Mouse (Mus musculus) MEL (cell line): ENCODE results near the gene Serpinb6a. TPM values are rescaled to one million over a fixed set of nuclear protein-coding genes. Genes with fewer than 3 reads are reported as not detected.

Experiments used
- DNase-seq: peaks from one replicate; pipeline ENCODE4 v3.0.0; 2011; ENCODE audit warnings: low read depth, low spot score
- H3K27ac ChIP-seq: 2 replicates; pipeline ENCODE4 v1.5.1; 2012; ENCODE audit warnings: low read depth, mild to moderate bottlenecking, control low read depth, low read length, moderate library complexity; ENCODE audit not compliant: control insufficient read depth
- H3K27me3 ChIP-seq, 2 experiments: fragments of 150-350 bp in 1 of 2; sonication (generic) in 1 of 2; 2 replicates each; pipeline ENCODE4 v1.6.1; 2012; ENCODE audit warnings: low read length in 2 of 2, mild to moderate bottlenecking in 2 of 2, improper control_type of control experiment in 1 of 2, moderate library complexity in 1 of 2; ENCODE audit not compliant: insufficient read depth in 2 of 2, control insufficient read depth in 1 of 2
- H3K36me3 ChIP-seq, 2 experiments: 2 replicates each; pipeline ENCODE4 v1.6.1; 2012 to 2014; ENCODE audit warnings: low read length in 2 of 2, improper control_type of control experiment in 1 of 2, inconsistent platforms in 1 of 2, mild to moderate bottlenecking in 1 of 2; ENCODE audit not compliant: insufficient read depth in 2 of 2, control insufficient read depth in 1 of 2
- H3K4me1 ChIP-seq, 2 experiments: fragments of 150-350 bp in 1 of 2; sonication (generic) in 1 of 2; 2 replicates each; pipeline ENCODE4 v1.6.1; 2012; ENCODE audit warnings: low read length in 2 of 2, improper control_type of control experiment in 1 of 2, mild to moderate bottlenecking in 1 of 2; ENCODE audit not compliant: insufficient read depth in 2 of 2, control insufficient read depth in 1 of 2
- H3K4me3 ChIP-seq, 2 experiments: fragments of 150-350 bp in 1 of 2; sonication (generic) in 1 of 2; 2 replicates each; pipeline ENCODE4 v1.5.1; 2012; ENCODE audit warnings: low read depth in 2 of 2, low read length in 2 of 2, mild to moderate bottlenecking in 2 of 2, moderate library complexity in 2 of 2, control low read depth in 1 of 2, improper control_type of control experiment in 1 of 2; ENCODE audit not compliant: control insufficient read depth in 1 of 2, insufficient read depth in 1 of 2
- H3K79me2 ChIP-seq: 2 replicates; pipeline ENCODE4 v1.6.1; 2012; ENCODE audit warnings: mild to moderate bottlenecking, low read length, moderate library complexity; ENCODE audit not compliant: control insufficient read depth, poor library complexity, insufficient read depth
- H3K9ac ChIP-seq: 2 replicates; pipeline ENCODE4 v1.6.1; 2012; ENCODE audit warnings: low read depth, mild to moderate bottlenecking, control low read depth, low read length, moderate library complexity; ENCODE audit not compliant: control insufficient read depth, poor library complexity, severe bottlenecking
- H3K9me3 ChIP-seq: fragments of 150-350 bp; sonication (generic); replicated peaks from 2 replicates; pipeline ENCODE4 v1.6.1; 2012; ENCODE audit warnings: mild to moderate bottlenecking, low read length, improper control_type of control experiment, moderate library complexity; ENCODE audit not compliant: insufficient read depth
- BHLHE40 ChIP-seq: IDR thresholded peaks from 2 replicates; pipeline ENCODE4 v1.6.1; 2012; ENCODE audit warnings: low read depth, mild to moderate bottlenecking, inconsistent platforms, low read length, improper control_type of control experiment, borderline replicate concordance
- CHD1 ChIP-seq: IDR thresholded peaks from 2 replicates; pipeline ENCODE4 v1.6.1; 2012; ENCODE audit warnings: low read depth, mild to moderate bottlenecking, inconsistent platforms, low read length, improper control_type of control experiment
- CHD2 ChIP-seq: IDR thresholded peaks from 2 replicates; pipeline ENCODE4 v1.6.1; 2011; ENCODE audit warnings: low read length, improper control_type of control experiment
- CTCF ChIP-seq, 3 experiments: IDR thresholded peaks in 2 of 3; conservative IDR thresholded peaks in 1 of 3; 2 replicates each; pipeline ENCODE4 v1.5.1; 2011 to 2012; ENCODE audit warnings: low read length in 3 of 3, low read depth in 2 of 3, mild to moderate bottlenecking in 2 of 3, improper control_type of control experiment in 1 of 3, inconsistent platforms in 1 of 3, mixed read lengths in 1 of 3, moderate library complexity in 1 of 3; ENCODE audit not compliant: control insufficient read depth in 1 of 3, insufficient read depth in 1 of 3, poor library complexity in 1 of 3, severe bottlenecking in 1 of 3
- E2F4 ChIP-seq: IDR thresholded peaks from 2 replicates; pipeline ENCODE4 v1.6.1; 2011; ENCODE audit warnings: low read depth, low read length, improper control_type of control experiment, borderline replicate concordance
- ELF1 ChIP-seq: IDR thresholded peaks from 2 replicates; pipeline ENCODE4 v1.6.1; 2014; ENCODE audit warnings: low read depth, mild to moderate bottlenecking, inconsistent platforms, low read length, improper control_type of control experiment, moderate library complexity
- ETS1 ChIP-seq: IDR thresholded peaks from 2 replicates; pipeline ENCODE4 v1.6.1; 2012; ENCODE audit warnings: low read depth, mild to moderate bottlenecking, inconsistent platforms, low read length, improper control_type of control experiment, moderate library complexity
- GABPA ChIP-seq: IDR thresholded peaks from 2 replicates; pipeline ENCODE4 v1.6.1; 2012; ENCODE audit warnings: low read depth, mild to moderate bottlenecking, inconsistent platforms, low read length, improper control_type of control experiment, moderate library complexity
- GATA1 ChIP-seq: IDR thresholded peaks from 2 replicates; pipeline ENCODE4 v1.6.1; 2011; ENCODE audit warnings: low read depth, low read length, improper control_type of control experiment
- HCFC1 ChIP-seq: IDR thresholded peaks from 2 replicates; pipeline ENCODE4 v1.6.1; 2012; ENCODE audit warnings: low read depth, mild to moderate bottlenecking, inconsistent platforms, low read length, improper control_type of control experiment, moderate library complexity
- KAT2A ChIP-seq: conservative IDR thresholded peaks from 2 replicates; pipeline ENCODE4 v1.6.1; 2012; ENCODE audit warnings: low read depth, low read length, improper control_type of control experiment, inconsistent platforms
- MAX ChIP-seq: IDR thresholded peaks from 2 replicates; pipeline ENCODE4 v1.6.1; 2011; ENCODE audit warnings: low read length, improper control_type of control experiment
- MEF2A ChIP-seq: IDR thresholded peaks from 2 replicates; pipeline ENCODE4 v1.6.1; 2014; ENCODE audit warnings: low read depth, mild to moderate bottlenecking, inconsistent platforms, low read length, improper control_type of control experiment; ENCODE audit not compliant: poor library complexity, insufficient replicate concordance, severe bottlenecking; ENCODE audit errors: extremely low read depth
- MXI1 ChIP-seq: IDR thresholded peaks from 2 replicates; pipeline ENCODE4 v1.6.1; 2011; ENCODE audit warnings: mild to moderate bottlenecking, low read depth, low read length, improper control_type of control experiment
- MYB ChIP-seq: IDR thresholded peaks from 2 replicates; pipeline ENCODE4 v1.6.1; 2011; ENCODE audit warnings: mild to moderate bottlenecking, low read depth, low read length, improper control_type of control experiment
- MYC ChIP-seq: IDR thresholded peaks from 2 replicates; pipeline ENCODE4 v1.6.1; 2011; ENCODE audit warnings: low read depth, mild to moderate bottlenecking, low read length, improper control_type of control experiment, moderate library complexity
- POLR2A ChIP-seq, 2 experiments: IDR thresholded peaks; 2 replicates each; pipeline ENCODE4 v1.6.1; 2011 to 2012; ENCODE audit warnings: low read length in 2 of 2, mild to moderate bottlenecking in 2 of 2, control low read depth in 1 of 2, improper control_type of control experiment in 1 of 2, low read depth in 1 of 2, moderate library complexity in 1 of 2; ENCODE audit not compliant: control insufficient read depth in 1 of 2, insufficient read depth in 1 of 2, poor library complexity in 1 of 2
- RCOR1 ChIP-seq: IDR thresholded peaks from 2 replicates; pipeline ENCODE4 v1.6.1; 2012; ENCODE audit warnings: low read depth, mild to moderate bottlenecking, inconsistent platforms, low read length, improper control_type of control experiment
- SMC3 ChIP-seq: IDR thresholded peaks from 2 replicates; pipeline ENCODE4 v1.6.1; 2011; ENCODE audit warnings: low read depth, low read length, improper control_type of control experiment
- TAL1 ChIP-seq: IDR thresholded peaks from 2 replicates; pipeline ENCODE4 v1.6.1; 2012; ENCODE audit warnings: mild to moderate bottlenecking, inconsistent platforms, low read length, moderate library complexity, mixed read lengths
- TBP ChIP-seq: IDR thresholded peaks from 2 replicates; pipeline ENCODE4 v1.8.0; 2011; ENCODE audit warnings: low read depth, low read length, improper control_type of control experiment
- TCF12 ChIP-seq: IDR thresholded peaks from 2 replicates; pipeline ENCODE4 v1.6.1; 2014; ENCODE audit warnings: low read depth, mild to moderate bottlenecking, inconsistent platforms, low read length, improper control_type of control experiment, moderate library complexity
- ZC3H11A ChIP-seq: IDR thresholded peaks from 2 replicates; pipeline ENCODE4 v1.6.1; 2012; ENCODE audit warnings: low read depth, mild to moderate bottlenecking, inconsistent platforms, low read length, improper control_type of control experiment
- ZNF384 ChIP-seq: IDR thresholded peaks from 2 replicates; pipeline ENCODE4 v1.6.1; 2012; ENCODE audit warnings: low read depth, mild to moderate bottlenecking, inconsistent platforms, low read length, improper control_type of control experiment
- polyA plus RNA-seq, 2 experiments: library from polyadenylated mRNA; stranded (reverse) in 1 of 2; unstranded in 1 of 2; fragments of >175 nt in 1 of 2; fragments of >200 nt in 1 of 2; gene quantifications; 2 replicates each; pipeline versions ENCODE4 v1.2.1 to v1.2.4; 2012; ENCODE audit warnings: low replicate concordance in 2 of 2, low read depth in 1 of 2; ENCODE audit not compliant: insufficient read length in 2 of 2, insufficient read depth in 1 of 2, missing spikeins in 1 of 2
- total RNA-seq: library from RNA; depleted of rRNA; stranded (reverse); fragments of 300-350 nt; gene quantifications from 2 replicates; pipeline ENCODE4 v1.2.3, GENCODE M21; 2012

Gene Serpinb6a
- total and polyA plus RNA-seq, 3 experiments, result 61.6 to 65.1 TPM; not detected in 1

- Histone ChIP-seq H3K27ac (no peak overlapping the region), H3K27me3 (no peaks in the 10 kb centered on the region), H3K4me3 (no peak overlapping the region), H3K4me1 (peaks cover 0 to 4% of the 10 kb centered on the region in 2 experiments; a peak in 1 of 4 replicates), H3K9me3 (no peaks in the 10 kb centered on the region), H3K9ac (no peak overlapping the region), H3K36me3 (peaks cover 0 to 7% of the 10 kb centered on the region in 2 experiments; a peak in 1 of 4 replicates), H3K79me2 (no peaks in the 10 kb centered on the region)
- TF ChIP-seq MAX, result no peak
- TF ChIP-seq ZC3H11A, result no peak
- no peak for TF ChIP-seq TCF12
- no peak for TF ChIP-seq POLR2A (IDR thresholded peaks at IDR 0.05; ENCODE audit: control insufficient read depth in 1 of 2, insufficient read depth in 1 of 2, low read depth in 1 of 2, low read length in 2 of 2, poor library complexity in 1 of 2)
- TF ChIP-seq CTCF (IDR thresholded peaks at IDR 0.05 in 2 of 3, conservative IDR thresholded peaks at IDR 0.05 in 1 of 3; ENCODE audit: control insufficient read depth in 1 of 3, insufficient read depth in 1 of 3, low read depth in 2 of 3, low read length in 3 of 3, poor library complexity in 1 of 3, severe bottlenecking in 1 of 3), result no peak
- no peak for TF ChIP-seq MYB
- TF ChIP-seq GATA1, result no peak
- no peak for TF ChIP-seq MEF2A
- TF ChIP-seq MXI1, result no peak
- no peak for DNase-seq
Measured at GRCm38 (mm10) chr13:34032041-34032440, 29.4 kb upstream of the Serpinb6a start.

DNA sequence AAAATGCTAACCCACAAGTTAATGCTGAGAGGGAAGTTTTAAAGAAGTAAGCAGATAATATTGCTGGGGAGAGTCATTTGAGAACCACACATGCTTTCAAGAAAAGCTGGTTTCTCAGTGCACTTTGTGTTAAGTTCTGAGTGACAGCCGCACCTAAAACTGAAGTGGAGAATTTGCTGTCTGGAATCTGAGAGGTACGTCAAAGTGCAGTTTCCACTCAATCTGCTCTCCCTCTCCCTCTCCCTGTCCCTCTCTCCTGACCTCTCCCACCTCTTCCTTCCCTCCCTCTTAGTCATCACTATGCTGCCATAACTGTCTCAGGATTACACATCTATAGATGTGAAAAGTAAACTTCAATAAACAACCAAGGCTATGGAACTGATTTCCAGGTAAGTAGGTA lies 19.4 kb upstream of the Serpinb6a start:
- Histone ChIP-seq H3K79me2 (no peaks in the 10 kb centered on the region), H3K36me3 (peaks cover 0 to 24% of the 10 kb centered on the region in 2 experiments; a peak in 2 of 4 replicates), H3K9me3 (no peaks in the 10 kb centered on the region), H3K27ac (no peak overlapping the region), H3K4me3 (no peak overlapping the region)
- no peak for DNase-seq
- TF ChIP-seq SMC3 (no peak), MAX (no peak), MYC (no peak), GABPA (no peak), BHLHE40 (no peak), ETS1 (no peak), ZNF384 (no peak), CHD1 (no peak), RCOR1 (no peak), ELF1 (no peak), CHD2 (no peak), E2F4 (no peak), MEF2A (no peak), TAL1 (no peak), HCFC1 (no peak), KAT2A (no peak), TBP (no peak), GATA1 (no peak)
- TF ChIP-seq, all 39 proteins: peak for 0
- Histone ChIP-seq H3K27me3 (no peaks in the 10 kb centered on the region), H3K9ac (no peak overlapping the region), H3K4me1 (no peaks in the 10 kb centered on the region)
